Mouse (Mus musculus): Measurements from ENCODE around the gene Dclk1.

GRCm38 (mm10) chr3:55549376-55549775 lies 307.2 kb downstream of the Dclk1 start:
- no peak for TF ChIP-seq POLR2A (IDR thresholded peaks at IDR 0.05; ENCODE audit: insufficient read length, low read depth)
- TF ChIP-seq POLR2AphosphoS2 (IDR thresholded peaks at IDR 0.05; ENCODE audit: insufficient read length, low read depth), result no peak
- no peak for TF ChIP-seq CEBPB (IDR thresholded peaks at IDR 0.05; ENCODE audit: insufficient read depth, poor library complexity, severe bottlenecking)
- no peak for TF ChIP-seq USF1 (IDR thresholded peaks at IDR 0.05; ENCODE audit: low read depth)
- no peak for TF ChIP-seq MAX (IDR thresholded peaks at IDR 0.05; ENCODE audit: low read depth)
- TF ChIP-seq MYOG (IDR thresholded peaks at IDR 0.05; ENCODE audit: control insufficient read depth in 1 of 3, insufficient read depth in 1 of 3, insufficient read length in 2 of 3, low read depth in 2 of 3), result no peak

Measured in myocyte (in vitro differentiated cells).